Mouse (Mus musculus) bone marrow macrophage, adult 2 months (primary cell): ENCODE results near the gene Exoc6b.

Experiments used
- CTCF ChIP-seq: IDR thresholded peaks from 2 replicates; pipeline ENCODE4 v1.5.1; 2012; ENCODE audit warnings: low read depth, mild to moderate bottlenecking, low read length, moderate library complexity
- POLR2A ChIP-seq: IDR thresholded peaks from 2 replicates; pipeline ENCODE4 v1.6.1; 2012; ENCODE audit warnings: mild to moderate bottlenecking, low read depth, low read length, borderline replicate concordance

DNA sequence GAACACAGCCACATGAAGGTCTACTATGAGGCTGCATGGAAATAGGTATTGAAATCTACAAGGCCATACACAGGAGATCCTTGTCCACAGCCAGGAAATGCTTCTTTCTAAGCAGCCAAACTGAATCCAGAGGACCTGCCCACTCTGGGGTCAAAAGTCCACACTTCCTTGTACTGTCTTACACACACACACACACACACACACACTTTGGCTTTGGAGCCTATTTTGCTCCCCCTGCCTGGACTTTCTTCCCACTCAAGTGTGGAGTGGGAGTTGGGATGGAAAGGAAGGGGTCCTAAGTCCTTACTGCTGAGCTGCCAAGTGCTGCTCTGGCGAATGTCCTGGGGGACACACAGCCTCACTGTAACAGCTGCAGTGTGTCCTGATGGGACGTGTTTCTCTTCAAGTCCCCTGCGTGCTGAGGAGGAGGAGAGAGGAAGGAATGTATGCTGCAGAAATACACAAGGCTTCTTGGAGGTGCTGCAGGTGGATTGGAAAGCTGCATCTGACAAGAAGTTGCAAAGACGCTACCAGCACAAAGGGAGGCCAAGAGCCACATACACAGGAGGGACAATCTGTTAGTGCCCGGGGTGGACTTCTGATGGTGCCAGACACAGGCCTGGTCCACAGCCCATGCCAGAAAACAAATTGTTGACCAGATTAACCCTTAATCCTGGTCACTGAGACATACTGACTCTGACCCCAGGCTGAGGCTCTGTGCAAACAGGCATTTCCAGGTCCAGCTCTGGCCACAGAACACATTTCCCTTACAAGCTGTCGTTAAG is 478.2 kb downstream of the Exoc6b start:
- TF ChIP-seq CTCF: no peak
- TF ChIP-seq POLR2A: no peak
